Mouse (Mus musculus): Measurements from ENCODE around the gene Zfp57.
"Not testable (repeated sequence)": the region's sequence is repeated elsewhere in the genome, so short reads cannot be mapped to it uniquely, and the experiment has no call there.

Zfp57 gene

GRCm38 (mm10) chr17:36994528-36994927 is 6.4 kb upstream of the Zfp57 start:
- no peak for DNase-seq (ENCODE audit: extremely low read depth, low read depth, low spot score)

- DNase-seq (ENCODE audit: extremely low read depth, low read depth, low spot score): no peak
Measured at GRCm38 (mm10) chr17:36995448-36995847, 5.5 kb upstream of the Zfp57 start.

- no peak for DNase-seq (ENCODE audit: extremely low read depth, low read depth, low spot score)
Measured at GRCm38 (mm10) chr17:36997033-36997735, 3.8 kb upstream of the Zfp57 start.

- no peak for DNase-seq (ENCODE audit: extremely low read depth, low read depth, low spot score)
Measured at GRCm38 (mm10) chr17:36998477-36998876, 2.5 kb upstream of the Zfp57 start.

- no peak for DNase-seq (ENCODE audit: extremely low read depth, low read depth, low spot score)
Measured at GRCm38 (mm10) chr17:37002364-37003330, 1.7 kb downstream of the Zfp57 start.

GRCm38 (mm10) chr17:37003366-37003765 is 2.4 kb downstream of the Zfp57 start:
- no peak for DNase-seq (ENCODE audit: extremely low read depth, low read depth, low spot score)

- no peak for DNase-seq (ENCODE audit: extremely low read depth, low read depth, low spot score)
Measured at GRCm38 (mm10) chr17:37008161-37008560, 7.2 kb downstream of the Zfp57 start.

GRCm38 (mm10) chr17:37009460-37010042 is 8.6 kb downstream of the Zfp57 start:
- no peak for DNase-seq (ENCODE audit: extremely low read depth, low read depth, low spot score)

GRCm38 (mm10) chr17:37011719-37012118 is 10.8 kb downstream of the Zfp57 start:
- DNase-seq (ENCODE audit: extremely low read depth, low read depth, low spot score): no peak

- no peak for DNase-seq (ENCODE audit: extremely low read depth, low read depth, low spot score)
Measured at GRCm38 (mm10) chr17:37012141-37012540, 11.2 kb downstream of the Zfp57 start.

- DNase-seq (ENCODE audit: extremely low read depth, low read depth, low spot score): no peak
Measured at GRCm38 (mm10) chr17:37016333-37016732, 15.4 kb downstream of the Zfp57 start.

GRCm38 (mm10) chr17:37018328-37018727 is 17.4 kb downstream of the Zfp57 start:
- DNase-seq (ENCODE audit: extremely low read depth, low read depth, low spot score): no peak

GRCm38 (mm10) chr17:37019242-37019641 is 18.3 kb downstream of the Zfp57 start:
- not testable (repeated sequence) for DNase-seq (ENCODE audit: extremely low read depth, low read depth, low spot score)

GRCm38 (mm10) chr17:37022628-37023576 is 21.9 kb downstream of the Zfp57 start, which contains the start of gene Mog:
Mog (minus strand) TSS chr17:37023398.
- no peak for DNase-seq (ENCODE audit: extremely low read depth, low read depth, low spot score)

- no peak for DNase-seq (ENCODE audit: extremely low read depth, low read depth, low spot score)
Measured at GRCm38 (mm10) chr17:37026425-37026824, 25.5 kb downstream of the Zfp57 start.

GRCm38 (mm10) chr17:37027486-37027885 is 26.5 kb downstream of the Zfp57 start:
- no peak for DNase-seq (ENCODE audit: extremely low read depth, low read depth, low spot score)

GRCm38 (mm10) chr17:37028212-37028611 is 27.2 kb downstream of the Zfp57 start:
- no peak for DNase-seq (ENCODE audit: extremely low read depth, low read depth, low spot score)

- DNase-seq (ENCODE audit: extremely low read depth, low read depth, low spot score): no peak
Measured at GRCm38 (mm10) chr17:37028683-37029120, 27.7 kb downstream of the Zfp57 start.

GRCm38 (mm10) chr17:37029162-37029561 is 28.2 kb downstream of the Zfp57 start:
- DNase-seq (ENCODE audit: extremely low read depth, low read depth, low spot score): no peak

Data from fat pad, adult 2 months (tissue).